Mouse (Mus musculus) common myeloid progenitor, adult 5-6 weeks (primary cell): ENCODE data around the gene Upp2. TPM values are rescaled to one million over a fixed set of nuclear protein-coding genes. Genes with fewer than 3 reads are reported as not detected.

ENCODE experiments used
- ATAC-seq: replicated peaks from 2 replicates; pipeline ENCODE4 v1.8.0; 2016; ENCODE audit warnings: low read depth, mild to moderate bottlenecking, moderate TSS enrichment, inconsistent platforms; ENCODE audit not compliant: poor library complexity, severe bottlenecking
- total RNA-seq: library from RNA; stranded (forward); fragments of 200-1000, 187-1606 nt; gene quantifications from 2 replicates; pipeline ENCODE4 v1.2.3, GENCODE M21; 2017

Upp2 gene
- total RNA-seq, 1 experiment from 2014 or later, result 1.6 TPM

- no peak for ATAC-seq
Measured at GRCm38 (mm10) chr2:58799623-58800022, 232.5 kb downstream of the Upp2 start.

- no peak for ATAC-seq
Measured at GRCm38 (mm10) chr2:58812941-58813340, 245.8 kb downstream of the Upp2 start.

GRCm38 (mm10) chr2:58828910-58829600 lies 262.0 kb downstream of the Upp2 start:
- ATAC-seq, result no peak

GRCm38 (mm10) chr2:58829981-58830742 lies 263.1 kb downstream of the Upp2 start:
- no peak for ATAC-seq

GRCm38 (mm10) chr2:58832253-58832980 lies 265.3 kb downstream of the Upp2 start:
- ATAC-seq, result no peak

- no peak for ATAC-seq
Measured at GRCm38 (mm10) chr2:58841021-58841420, 273.9 kb downstream of the Upp2 start.

- ATAC-seq, result no peak
Measured at GRCm38 (mm10) chr2:58842443-58842842, 275.3 kb downstream of the Upp2 start.

Other genes with a start within 250 kb of the Upp2 start
- not detected in 2 replicates for gene Acvr1c, start 209.4 kb upstream of the Upp2 start, total RNA-seq
- gene Gm17409, start 97.2 kb upstream of the Upp2 start, total RNA-seq, result not detected in 2 replicates
- 1.5 and 3.0 TPM in 2 replicates for gene Acvr1, start 141 bp upstream of the Upp2 start, total RNA-seq